Mouse (Mus musculus) layer of hippocampus, adult 9-10 months (tissue): ENCODE measurements around the gene Acat2.
"Not testable (repeated sequence)": the region's sequence is repeated elsewhere in the genome, so short reads cannot be mapped to it uniquely, and the experiment has no call there.

Experiments used
- DNase-seq: peaks from one replicate; pipeline ENCODE4 v3.0.0; 2022; ENCODE audit warnings: low spot score

The Acat2 gene

GRCm38 (mm10) chr17:12959377-12959776, 1.2 kb downstream of the Acat2 start:
- DNase-seq, result not testable (repeated sequence)

DNA sequence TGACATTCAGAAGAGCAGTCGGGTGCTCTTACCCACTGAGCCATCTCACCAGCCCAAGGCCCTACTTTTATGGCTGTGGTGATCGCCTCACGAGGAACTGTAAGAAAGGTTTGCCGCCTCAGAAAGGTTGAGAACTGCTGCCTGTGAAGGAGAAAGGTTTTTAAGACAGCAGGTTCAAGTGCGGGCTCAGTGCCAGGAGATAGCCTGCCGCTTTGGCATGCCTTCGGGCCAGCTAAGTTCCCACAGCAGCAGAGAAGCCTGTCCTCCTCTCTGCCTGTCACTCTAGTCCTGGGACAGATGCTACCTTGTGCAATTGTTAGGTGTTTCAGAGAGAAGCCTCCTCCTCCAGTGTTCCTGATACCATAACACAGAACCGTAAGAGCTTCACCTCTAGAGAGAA, 3.9 kb downstream of the Acat2 start:
- DNase-seq, result no peak

GRCm38 (mm10) chr17:12949669-12950068, 10.9 kb downstream of the Acat2 start:
- DNase-seq, result no peak

GRCm38 (mm10) chr17:12942459-12943162, 17.9 kb downstream of the Acat2 start:
- no peak for DNase-seq

GRCm38 (mm10) chr17:12941543-12942260, 18.8 kb downstream of the Acat2 start:
- DNase-seq, result no peak

- DNase-seq, result no peak
Observed at GRCm38 (mm10) chr17:12940151-12940805, 20.3 kb downstream of the Acat2 start, which contains the start of gene Acat3. TSS of gene Acat3 (minus strand) at chr17:12940600.

GRCm38 (mm10) chr17:12939377-12940148, 21.0 kb downstream of the Acat2 start:
- not testable (repeated sequence) for DNase-seq

DNA sequence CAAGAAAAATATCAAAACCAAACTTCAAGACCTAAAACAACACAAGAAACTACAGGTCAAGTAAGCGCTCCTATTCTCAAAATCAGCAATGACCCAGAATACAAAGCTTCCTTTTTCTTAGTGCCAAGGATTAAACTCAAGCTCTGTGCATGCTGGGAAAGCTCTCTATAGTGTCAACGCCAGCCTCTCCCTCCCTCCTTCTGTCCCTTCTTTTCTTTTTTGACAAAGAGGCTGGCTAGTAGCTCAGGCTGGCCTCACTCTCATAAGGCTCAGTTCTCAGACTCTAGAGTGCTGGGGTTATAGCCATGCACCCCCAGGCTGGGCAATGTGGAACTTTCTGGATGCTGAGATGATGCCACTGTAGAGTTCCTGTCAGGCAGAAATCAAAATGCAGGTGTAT, 22.5 kb downstream of the Acat2 start:
- DNase-seq, result no peak

- no peak for DNase-seq
Observed at GRCm38 (mm10) chr17:12937412-12937970, 23.1 kb downstream of the Acat2 start.

DNA sequence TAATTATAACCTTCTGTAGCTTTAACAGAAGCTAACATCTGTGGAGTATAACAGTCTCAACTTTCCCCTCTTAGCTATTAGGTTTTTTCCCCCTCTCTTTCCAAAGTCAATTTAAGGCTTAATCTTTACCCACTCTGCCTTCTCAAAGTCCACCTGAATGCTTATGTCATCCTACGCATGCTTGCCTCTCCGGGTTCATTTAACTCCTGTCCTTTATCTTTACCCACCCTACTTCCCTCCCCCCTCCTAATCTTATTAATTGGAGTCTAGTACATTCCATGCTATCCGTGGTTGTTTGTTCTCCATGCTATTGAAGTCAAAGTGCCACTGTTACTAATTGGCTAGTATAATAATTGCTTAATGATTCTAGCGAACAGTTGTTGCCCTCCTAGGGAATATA, 24.8 kb downstream of the Acat2 start:
- DNase-seq, result no peak

DNA sequence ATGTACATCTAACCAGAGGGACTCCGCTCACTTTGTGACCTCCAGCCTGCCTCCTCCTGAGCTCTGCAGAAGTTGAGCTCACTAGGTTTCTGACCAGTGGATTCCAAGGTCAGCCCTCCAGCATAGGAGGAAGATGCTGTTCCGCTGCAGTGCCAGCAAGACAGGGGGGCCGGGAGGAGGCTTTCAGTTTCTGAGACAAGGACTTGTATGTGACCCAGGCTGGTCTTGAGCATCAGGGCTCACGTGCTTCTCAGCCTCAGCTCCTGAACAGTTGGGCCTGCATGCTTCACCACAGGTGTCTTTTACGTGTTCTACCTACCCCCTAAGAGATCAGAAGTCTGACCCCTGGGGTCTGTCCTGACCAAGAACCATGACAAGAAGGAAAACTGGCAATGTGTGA, 29.0 kb downstream of the Acat2 start:
- not testable (repeated sequence) for DNase-seq

DNA sequence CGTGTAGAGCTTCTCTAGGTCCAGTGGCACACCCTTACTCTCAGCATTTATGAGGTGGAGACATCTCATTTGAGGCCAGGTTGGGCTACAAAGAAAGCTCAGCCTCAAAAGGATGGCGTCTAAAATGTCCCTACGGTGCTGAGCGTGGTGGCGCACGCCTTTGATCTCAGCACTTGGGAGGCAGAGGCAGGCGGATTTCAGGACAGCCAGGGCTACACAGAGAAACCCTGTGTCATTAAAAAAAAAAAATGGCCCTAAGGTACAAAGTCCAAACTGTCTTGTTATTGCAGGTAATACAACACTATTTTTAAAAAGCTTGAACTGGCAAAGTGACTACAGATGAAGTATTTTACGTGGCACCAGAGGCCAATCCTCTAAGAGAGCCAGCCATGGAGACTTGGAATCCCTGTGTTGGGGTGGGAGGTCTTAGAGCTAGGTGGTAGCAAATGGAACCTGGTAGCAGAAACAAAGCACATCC, 34.8 kb downstream of the Acat2 start:
- no peak for DNase-seq

DNA sequence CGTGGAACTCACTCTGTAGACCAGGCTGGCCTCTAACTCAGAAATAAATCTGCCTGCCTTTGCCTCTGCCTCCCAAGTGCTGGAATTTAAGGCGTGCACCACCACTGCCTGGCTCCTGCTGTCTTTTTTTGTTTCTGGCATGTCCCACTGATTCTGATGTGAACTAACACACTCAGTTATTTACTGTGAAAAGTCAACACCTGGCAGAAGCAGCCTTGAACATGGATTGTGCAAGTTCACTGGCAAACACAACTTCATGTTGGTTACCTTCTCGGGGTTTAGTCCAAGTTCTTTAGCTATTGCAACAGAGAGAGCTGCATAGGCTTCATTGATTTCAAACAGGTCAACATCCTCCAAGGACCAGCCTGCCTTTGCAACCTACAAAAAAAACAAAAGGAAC, 35.5 kb downstream of the Acat2 start:
- no peak for DNase-seq

GRCm38 (mm10) chr17:12921073-12921472, 39.5 kb downstream of the Acat2 start:
- no peak for DNase-seq

GRCm38 (mm10) chr17:12916588-12917380, 43.8 kb downstream of the Acat2 start:
- DNase-seq, result no peak

DNA sequence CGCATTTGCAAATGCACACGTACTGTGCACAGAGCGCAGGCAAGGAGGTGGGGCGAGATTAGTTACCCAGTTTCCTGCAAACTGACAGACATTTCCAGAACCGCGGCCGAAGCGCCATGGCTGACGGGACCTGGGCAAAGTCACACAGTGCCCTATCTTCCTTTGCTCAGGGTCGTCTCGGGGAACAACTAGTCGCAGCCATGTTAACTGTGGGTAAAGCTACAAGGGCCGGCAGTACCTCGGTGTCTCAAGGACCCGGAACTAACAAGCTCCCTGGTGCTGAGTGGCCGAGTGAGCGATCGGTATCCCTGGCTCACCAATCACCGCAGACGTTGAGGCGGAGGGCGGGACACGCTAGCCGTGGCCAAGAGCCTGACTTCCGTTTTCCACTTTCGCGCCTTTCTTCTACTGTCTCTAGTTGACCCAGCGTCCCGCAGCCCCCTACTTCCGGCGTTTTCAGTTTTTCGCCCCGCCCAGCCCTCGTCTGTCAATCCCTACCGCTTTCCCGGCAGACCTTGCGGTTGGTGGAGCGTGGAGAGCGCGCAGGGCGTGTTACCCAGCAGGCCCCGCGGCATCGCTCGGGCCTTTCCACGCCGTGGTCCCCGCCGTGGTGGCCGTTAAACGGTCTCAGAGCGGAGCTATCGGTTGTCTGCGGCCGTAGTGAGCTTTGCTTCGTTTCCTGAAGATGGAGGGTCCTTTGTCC, 44.5 kb downstream of the Acat2 start, which contains the start of gene Mrpl18:
TSS of gene Mrpl18 (minus strand) at position 465 of the 703 bp plus-strand sequence.
- peak; percentile 98 for DNase-seq

GRCm38 (mm10) chr17:12915488-12915880, 45.1 kb downstream of the Acat2 start, which contains the start of gene Tcp1:
TSS of gene Tcp1 (plus strand) at chr17:12915701.
- no peak for DNase-seq

- no peak for DNase-seq
Observed at GRCm38 (mm10) chr17:12910391-12910790, 50.2 kb downstream of the Acat2 start.

DNA sequence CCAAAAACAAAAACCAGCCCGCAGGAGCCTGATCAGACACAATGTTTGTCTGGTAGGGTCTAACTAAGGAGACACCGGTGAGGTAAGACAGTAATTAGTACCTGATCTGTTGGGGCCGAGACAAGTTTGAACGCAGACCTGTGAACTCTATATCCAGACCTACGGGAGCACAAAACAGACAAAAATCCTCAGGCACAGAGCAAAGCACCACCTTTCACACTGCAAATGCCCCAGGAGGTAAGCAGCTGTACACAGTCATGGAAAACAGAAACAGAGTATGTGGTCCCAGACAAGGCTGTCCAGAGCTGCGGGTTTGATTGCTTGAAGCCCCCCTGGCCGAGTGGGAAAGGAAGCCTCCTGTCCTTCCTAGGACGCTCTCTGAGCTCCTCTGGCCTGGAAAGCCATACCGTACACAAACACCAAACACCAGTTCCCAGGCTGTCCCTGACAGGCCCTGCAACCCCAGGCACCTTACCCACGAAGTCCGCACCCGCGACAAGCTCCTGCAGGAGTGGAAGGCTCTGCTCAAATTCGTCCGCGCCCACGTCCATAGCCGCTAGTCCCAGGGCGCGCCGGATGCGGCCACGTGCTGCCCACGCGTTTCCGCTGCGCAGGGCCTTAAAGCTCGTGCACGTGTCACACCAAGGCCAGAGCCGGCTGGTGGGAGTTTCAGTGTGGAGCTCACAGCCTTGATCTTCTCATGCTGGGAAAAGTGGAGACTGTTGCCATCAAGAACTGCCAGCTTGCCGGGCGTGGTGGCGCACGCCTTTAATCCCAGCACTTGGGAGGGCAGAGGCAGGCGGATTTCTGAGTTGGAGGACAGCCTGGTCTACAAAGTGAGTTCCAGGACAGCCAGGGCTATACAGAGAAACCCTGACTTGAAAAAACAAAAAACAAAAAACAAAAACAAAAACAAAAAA, 50.9 kb downstream of the Acat2 start, which contains the start of gene Pnldc1:
TSS of gene Pnldc1 (minus strand) at position 870 of the 920 bp plus-strand sequence.
- no peak for DNase-seq
